Mouse (Mus musculus): ENCODE data around the gene Nell1. TPM values are rescaled to one million over a fixed set of nuclear protein-coding genes. Genes with fewer than 3 reads are reported as not detected.

Nell1 gene
- polyA plus RNA-seq, 2 experiments from 2014 or later = not detected

- ATAC-seq = no peak
Observed at GRCm38 (mm10) chr7:50899541-50900088, 925.0 kb downstream of the Nell1 start.

Other genes with a start within 250 kb of the Nell1 start
- 10 to 100 TPM; 33.4 to 48.8 TPM for gene Htatip2, start 215.7 kb upstream of the Nell1 start, polyA plus RNA-seq (2017; shearing (Covaris generic))
- 10 to 100 TPM; 12.1 to 12.7 TPM for gene Prmt3, start 196.5 kb upstream of the Nell1 start, polyA plus RNA-seq (2017; shearing (Covaris generic))
- gene Slc6a5, start 64.7 kb upstream of the Nell1 start, polyA plus RNA-seq (2017; shearing (Covaris generic)) = not detected